ENCODE assay signal across 23 mouse cellular contexts in the genomic region with DNA sequence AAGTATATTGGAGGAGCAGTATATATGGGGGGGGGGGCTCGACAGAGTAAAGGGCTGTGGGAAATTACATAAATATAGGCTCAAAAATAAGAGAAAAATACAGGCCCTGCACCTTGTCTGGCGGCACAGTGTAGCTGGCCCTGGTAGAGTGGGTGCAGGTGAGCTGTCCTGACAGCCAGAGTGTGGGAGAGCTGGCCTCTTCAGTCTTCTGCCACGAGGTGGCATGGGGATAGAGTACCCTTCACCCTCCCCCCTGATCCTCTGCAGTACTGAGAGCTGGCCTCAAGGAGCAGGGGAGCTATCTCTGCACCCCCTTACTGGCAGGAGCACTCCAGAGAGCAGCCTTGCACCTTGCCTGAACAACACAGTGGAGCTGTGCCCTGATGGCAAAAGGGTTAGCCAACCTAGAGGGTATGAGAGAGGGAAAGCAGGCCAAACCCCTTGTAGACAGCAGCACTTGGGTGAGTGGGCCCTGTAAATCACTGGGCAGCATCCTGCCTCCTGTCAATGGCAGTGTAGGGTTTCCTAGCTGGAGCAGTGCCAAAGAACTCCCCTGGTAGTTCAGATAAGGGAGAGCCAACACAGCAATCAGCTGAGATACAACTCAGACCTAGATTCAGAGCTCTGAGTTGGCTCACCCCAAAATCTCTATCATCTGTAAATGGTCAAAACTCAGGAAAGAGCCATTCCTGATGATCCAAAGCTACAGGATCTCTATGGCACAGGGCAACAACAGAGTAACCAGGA. TPM values are rescaled to one million over a fixed set of nuclear protein-coding genes. Genes with fewer than 3 reads are reported as not detected.
DNase-seq lines count a peak whose midpoint lies in the region; ATAC-seq and TF ChIP-seq lines count a peak whose summit lies in the region.
"Had no signal": no experiment of that assay in that cellular context is flagged by ENCODE, and none has a peak within 500 bp of the region (broad histone marks: within the 10 kb centered on the region; RNA-seq: fewer than 3 reads in every experiment).

No protein-coding gene starts in this region.

- H3K4me1 ChIP-seq in embryonic facial prominence, embryonic 11.5 days (ENCODE audit: control insufficient read depth, insufficient read depth, low read length) = no peaks in the 10 kb centered on the region
- no peaks in the 10 kb centered on the region for H3K4me1 ChIP-seq in embryonic facial prominence, embryonic 10.5 days
- no peaks in the 10 kb centered on the region for H3K4me1 ChIP-seq in hindbrain, embryonic 14.5 days (replicated peaks; ENCODE audit: control insufficient read depth, insufficient read depth, low read length)
- no peaks in the 10 kb centered on the region for H3K4me1 ChIP-seq in hindbrain, embryonic 13.5 days (replicated peaks)
- no peaks in the 10 kb centered on the region for H3K4me1 ChIP-seq in midbrain, embryonic 14.5 days (ENCODE audit: control insufficient read depth, insufficient read depth, low read length)
- H3K4me1 ChIP-seq in midbrain, embryonic 16.5 days (ENCODE audit: control insufficient read depth, insufficient read depth, low read length) = no peaks in the 10 kb centered on the region
- H3K4me1 ChIP-seq in liver, postnatal 0 days (ENCODE audit: insufficient read depth) = no peaks in the 10 kb centered on the region
- H3K4me1 ChIP-seq: midbrain, embryonic 12.5 days; neural tube, embryonic 13.5 days had no signal

- H3K4me3 ChIP-seq in embryonic facial prominence, embryonic 11.5 days (ENCODE audit: low read depth, low read length) = no peak overlapping the region
- H3K4me3 ChIP-seq in embryonic facial prominence, embryonic 10.5 days = no peak overlapping the region
- no peak overlapping the region for H3K4me3 ChIP-seq in hindbrain, embryonic 14.5 days (replicated peaks; ENCODE audit: low read length)
- no peak overlapping the region for H3K4me3 ChIP-seq in hindbrain, embryonic 13.5 days
- H3K4me3 ChIP-seq in midbrain, embryonic 14.5 days (replicated peaks; ENCODE audit: low read depth, low read length) = no peak overlapping the region
- H3K4me3 ChIP-seq in midbrain, embryonic 16.5 days (ENCODE audit: low read depth, low read length) = no peak overlapping the region
- no peak overlapping the region for H3K4me3 ChIP-seq in liver, postnatal 0 days (ENCODE audit: low read depth, low read length)
- H3K4me3 ChIP-seq: midbrain, embryonic 12.5 days; neural tube, embryonic 13.5 days had no signal

- no peaks in the 10 kb centered on the region for H3K27me3 ChIP-seq in embryonic facial prominence, embryonic 11.5 days (ENCODE audit: control insufficient read depth, insufficient read depth, low read length)
- H3K27me3 ChIP-seq in embryonic facial prominence, embryonic 10.5 days (replicated peaks; ENCODE audit: low read depth, poor library complexity, severe bottlenecking) = no peaks in the 10 kb centered on the region
- H3K27me3 ChIP-seq in hindbrain, embryonic 14.5 days (ENCODE audit: control insufficient read depth, insufficient read depth, low read length) = no peaks in the 10 kb centered on the region
- H3K27me3 ChIP-seq in hindbrain, embryonic 13.5 days = no peaks in the 10 kb centered on the region
- no peaks in the 10 kb centered on the region for H3K27me3 ChIP-seq in midbrain, embryonic 14.5 days (ENCODE audit: control insufficient read depth, insufficient read depth, low read length)
- no peaks in the 10 kb centered on the region for H3K27me3 ChIP-seq in midbrain, embryonic 16.5 days (ENCODE audit: control insufficient read depth, insufficient read depth, low read depth, low read length)
- no peaks in the 10 kb centered on the region for H3K27me3 ChIP-seq in liver, postnatal 0 days (ENCODE audit: insufficient read depth, low read length)
- H3K27me3 ChIP-seq: midbrain, embryonic 12.5 days; neural tube, embryonic 13.5 days had no signal

- no peak for DNase-seq in embryonic facial prominence, embryonic 11.5 days (ENCODE audit: low spot score)
- DNase-seq in embryonic facial prominence, embryonic 10.5 days (ENCODE audit: low spot score) = no peak
- no peak for DNase-seq in hindbrain, embryonic 14.5 days (ENCODE audit: low spot score)
- no peak for DNase-seq in midbrain, embryonic 14.5 days
- DNase-seq in layer of hippocampus, postnatal 14 days (ENCODE audit: low spot score in 2 of 2) = no peak
- DNase-seq in liver, postnatal 0 days = no peak
- DNase-seq: adrenal gland, postnatal 36 days; cerebellum, adult 9-11 months; kidney, postnatal 4 days; layer of hippocampus, postnatal 36 days; lung, postnatal 36 days; right cerebral cortex, postnatal 25 days had no signal

- H3K27ac ChIP-seq in embryonic facial prominence, embryonic 11.5 days (replicated peaks; ENCODE audit: low read depth, low read length) = no peak overlapping the region
- H3K27ac ChIP-seq in embryonic facial prominence, embryonic 10.5 days (replicated peaks) = no peak overlapping the region
- H3K27ac ChIP-seq in hindbrain, embryonic 14.5 days = no peak overlapping the region
- no peak overlapping the region for H3K27ac ChIP-seq in hindbrain, embryonic 13.5 days
- no peak overlapping the region for H3K27ac ChIP-seq in midbrain, embryonic 14.5 days (replicated peaks; ENCODE audit: low read depth, low read length)
- no peak overlapping the region for H3K27ac ChIP-seq in midbrain, embryonic 16.5 days (ENCODE audit: low read length)
- H3K27ac ChIP-seq in liver, postnatal 0 days (ENCODE audit: low read depth) = no peak overlapping the region
- H3K27ac ChIP-seq: midbrain, embryonic 12.5 days; neural tube, embryonic 13.5 days had no signal

- no peaks in the 10 kb centered on the region for H3K9me3 ChIP-seq in embryonic facial prominence, embryonic 11.5 days (replicated peaks; ENCODE audit: control insufficient read depth, low read length)
- no peaks in the 10 kb centered on the region for H3K9me3 ChIP-seq in embryonic facial prominence, embryonic 10.5 days
- no peaks in the 10 kb centered on the region for H3K9me3 ChIP-seq in hindbrain, embryonic 14.5 days (ENCODE audit: control insufficient read depth, low read length)
- H3K9me3 ChIP-seq in hindbrain, embryonic 13.5 days = no peaks in the 10 kb centered on the region
- H3K9me3 ChIP-seq in midbrain, embryonic 14.5 days (ENCODE audit: control insufficient read depth, low read length) = no peaks in the 10 kb centered on the region
- no peaks in the 10 kb centered on the region for H3K9me3 ChIP-seq in midbrain, embryonic 16.5 days (replicated peaks; ENCODE audit: control insufficient read depth, low read length, poor library complexity, severe bottlenecking)
- H3K9me3 ChIP-seq in liver, postnatal 0 days (ENCODE audit: low read length) = no peaks in the 10 kb centered on the region
- H3K9me3 ChIP-seq: midbrain, embryonic 12.5 days; neural tube, embryonic 13.5 days had no signal

- 73% methylated on average over 3 of the region's 3 CpGs for WGBS in embryonic facial prominence, embryonic 11.5 days
- 63% methylated on average over 3 of the region's 3 CpGs for WGBS in embryonic facial prominence, embryonic 10.5 days
- 58% methylated on average over 3 of the region's 3 CpGs for WGBS in hindbrain, embryonic 14.5 days
- 62% methylated on average over 3 of the region's 3 CpGs for WGBS in hindbrain, embryonic 13.5 days
- 66% methylated on average over 3 of the region's 3 CpGs for WGBS in midbrain, embryonic 14.5 days
- WGBS in midbrain, embryonic 16.5 days = 62% methylated on average over 3 of the region's 3 CpGs
- 42% methylated on average over 3 of the region's 3 CpGs for WGBS in liver, postnatal 0 days (ENCODE audit: insufficient replicate concordance)

- H3K36me3 ChIP-seq in embryonic facial prominence, embryonic 11.5 days (replicated peaks; ENCODE audit: control insufficient read depth, insufficient read depth, low read depth, low read length) = no peaks in the 10 kb centered on the region
- H3K36me3 ChIP-seq in embryonic facial prominence, embryonic 10.5 days (replicated peaks) = no peaks in the 10 kb centered on the region
- H3K36me3 ChIP-seq in hindbrain, embryonic 14.5 days (replicated peaks; ENCODE audit: control insufficient read depth, insufficient read depth) = no peaks in the 10 kb centered on the region
- no peaks in the 10 kb centered on the region for H3K36me3 ChIP-seq in hindbrain, embryonic 13.5 days
- H3K36me3 ChIP-seq in midbrain, embryonic 14.5 days (ENCODE audit: control insufficient read depth, insufficient read depth, low read length) = no peaks in the 10 kb centered on the region
- H3K36me3 ChIP-seq in midbrain, embryonic 16.5 days (ENCODE audit: control insufficient read depth, insufficient read depth, low read length) = no peaks in the 10 kb centered on the region
- H3K36me3 ChIP-seq in liver, postnatal 0 days (replicated peaks; ENCODE audit: insufficient read depth, low read length) = no peaks in the 10 kb centered on the region
- H3K36me3 ChIP-seq: midbrain, embryonic 12.5 days; neural tube, embryonic 13.5 days had no signal

- H3K4me2 ChIP-seq in embryonic facial prominence, embryonic 11.5 days (ENCODE audit: low read depth, low read length) = no peak overlapping the region
- H3K4me2 ChIP-seq in hindbrain, embryonic 14.5 days (replicated peaks) = no peak overlapping the region
- no peak overlapping the region for H3K4me2 ChIP-seq in hindbrain, embryonic 13.5 days
- no peak overlapping the region for H3K4me2 ChIP-seq in midbrain, embryonic 14.5 days (ENCODE audit: low read length)
- no peak overlapping the region for H3K4me2 ChIP-seq in midbrain, embryonic 16.5 days (ENCODE audit: low read length)
- no peak overlapping the region for H3K4me2 ChIP-seq in liver, postnatal 0 days (ENCODE audit: low read depth, low read length)
- H3K4me2 ChIP-seq: midbrain, embryonic 12.5 days; neural tube, embryonic 13.5 days had no signal

- TF ChIP-seq CTCF in liver, postnatal 0 days (IDR thresholded peaks at IDR 0.05; ENCODE audit: low read depth) = no peak

- H3K9ac ChIP-seq in embryonic facial prominence, embryonic 11.5 days (replicated peaks; ENCODE audit: low read length) = no peak overlapping the region
- H3K9ac ChIP-seq in hindbrain, embryonic 14.5 days = no peak overlapping the region
- H3K9ac ChIP-seq in hindbrain, embryonic 13.5 days = no peak overlapping the region
- H3K9ac ChIP-seq in midbrain, embryonic 14.5 days (replicated peaks; ENCODE audit: low read length) = no peak overlapping the region
- H3K9ac ChIP-seq in midbrain, embryonic 16.5 days (ENCODE audit: low read depth, low read length) = no peak overlapping the region
- H3K9ac ChIP-seq in liver, postnatal 0 days (replicated peaks) = no peak overlapping the region
- H3K9ac ChIP-seq: midbrain, embryonic 12.5 days; neural tube, embryonic 13.5 days had no signal

- TF ChIP-seq EP300 in liver, postnatal 0 days (IDR thresholded peaks at IDR 0.05; ENCODE audit: low read depth) = no peak

- ATAC-seq in embryonic facial prominence, embryonic 11.5 days (replicated peaks; ENCODE audit: insufficient number of reproducible peaks, low FRiP score, low TSS enrichment, low read depth) = 0 out of 2 replicates have a peak, but pooled peaks have one; percentile 67
- peak; percentile 71; the same call in 1 of the 2 replicates for ATAC-seq in hindbrain, embryonic 14.5 days (ENCODE audit: low FRiP score)
- no peak for ATAC-seq in hindbrain, embryonic 13.5 days (ENCODE audit: low FRiP score)
- ATAC-seq in midbrain, embryonic 14.5 days (ENCODE audit: low FRiP score, low TSS enrichment) = peak; percentile 51
- no peak for ATAC-seq in midbrain, embryonic 16.5 days
- ATAC-seq in liver, postnatal 0 days = no peak; the same call in 1 of the 2 replicates
- ATAC-seq: activated CD4-positive, CD25-positive, alpha-beta regulatory T cell, adult 4 months had no signal

RNA-seq across cellular contexts. Expression of a gene that starts 3.4 kb away (rescaled TPM):
- not detected in 2 replicates for polyA plus RNA-seq in embryonic facial prominence, embryonic 11.5 days (2014; fragmentation: Nextera tagmentation; extraction: Ambion mirVana)
- not detected in 2 replicates for polyA plus RNA-seq in embryonic facial prominence, embryonic 10.5 days (2016; fragmentation: Nextera tagmentation; extraction: Ambion mirVana)
- polyA plus RNA-seq in hindbrain, embryonic 14.5 days (2014; fragmentation: Nextera tagmentation; extraction: Ambion mirVana) = not detected in 2 replicates
- not detected in 2 replicates for polyA plus RNA-seq in hindbrain, embryonic 13.5 days (2015; fragmentation: Nextera tagmentation; extraction: Ambion mirVana)
- polyA plus RNA-seq in midbrain, embryonic 14.5 days (2014; fragmentation: Nextera tagmentation; extraction: Ambion mirVana) = not detected in 2 replicates
- not detected in 2 replicates for polyA plus RNA-seq in midbrain, embryonic 16.5 days (2015; fragmentation: Nextera tagmentation; extraction: Ambion mirVana)
- not detected for total RNA-seq in layer of hippocampus, postnatal 14 days (2021)
- not detected in 2 replicates for polyA plus RNA-seq in liver, postnatal 0 days (2015; fragmentation: Nextera tagmentation; extraction: Ambion mirVana)
- total RNA-seq: adrenal gland, postnatal 36 days; gastrocnemius, postnatal 4 days; layer of hippocampus, postnatal 36 days; left cerebral cortex, postnatal 36 days had no signal
- polyA plus RNA-seq: activated CD4-positive, CD25-positive, alpha-beta regulatory T cell, adult 4 months; heart, embryonic 16.5 days; intestine, embryonic 14.5 days; liver, embryonic 16.5 days; midbrain, embryonic 12.5 days; neural tube, embryonic 13.5 days; thymus, postnatal 0 days had no signal

RNA-seq across cellular contexts. Expression of a gene that starts 13.3 kb away (rescaled TPM):
- polyA plus RNA-seq in embryonic facial prominence, embryonic 11.5 days (2014; fragmentation: Nextera tagmentation; extraction: Ambion mirVana) = not detected in 2 replicates
- not detected in 2 replicates for polyA plus RNA-seq in embryonic facial prominence, embryonic 10.5 days (2016; fragmentation: Nextera tagmentation; extraction: Ambion mirVana)
- polyA plus RNA-seq in hindbrain, embryonic 14.5 days (2014; fragmentation: Nextera tagmentation; extraction: Ambion mirVana) = not detected in 2 replicates
- polyA plus RNA-seq in hindbrain, embryonic 13.5 days (2015; fragmentation: Nextera tagmentation; extraction: Ambion mirVana) = not detected in 2 replicates
- not detected in 2 replicates for polyA plus RNA-seq in midbrain, embryonic 14.5 days (2014; fragmentation: Nextera tagmentation; extraction: Ambion mirVana)
- not detected in 2 replicates for polyA plus RNA-seq in midbrain, embryonic 16.5 days (2015; fragmentation: Nextera tagmentation; extraction: Ambion mirVana)
- total RNA-seq in layer of hippocampus, postnatal 14 days (2021) = not detected
- not detected in 2 replicates for polyA plus RNA-seq in liver, postnatal 0 days (2015; fragmentation: Nextera tagmentation; extraction: Ambion mirVana)
- total RNA-seq: adrenal gland, postnatal 36 days; gastrocnemius, postnatal 4 days; layer of hippocampus, postnatal 36 days; left cerebral cortex, postnatal 36 days had no signal
- polyA plus RNA-seq: activated CD4-positive, CD25-positive, alpha-beta regulatory T cell, adult 4 months; heart, embryonic 16.5 days; intestine, embryonic 14.5 days; liver, embryonic 16.5 days; midbrain, embryonic 12.5 days; neural tube, embryonic 13.5 days; thymus, postnatal 0 days had no signal

RNA-seq across cellular contexts. Expression of a gene that starts 13.4 kb away (rescaled TPM):
- polyA plus RNA-seq in embryonic facial prominence, embryonic 11.5 days (2014; fragmentation: Nextera tagmentation; extraction: Ambion mirVana) = not detected in 2 replicates
- polyA plus RNA-seq in embryonic facial prominence, embryonic 10.5 days (2016; fragmentation: Nextera tagmentation; extraction: Ambion mirVana) = not detected in 2 replicates
- not detected in 2 replicates for polyA plus RNA-seq in hindbrain, embryonic 14.5 days (2014; fragmentation: Nextera tagmentation; extraction: Ambion mirVana)
- polyA plus RNA-seq in hindbrain, embryonic 13.5 days (2015; fragmentation: Nextera tagmentation; extraction: Ambion mirVana) = not detected in 2 replicates
- polyA plus RNA-seq in midbrain, embryonic 14.5 days (2014; fragmentation: Nextera tagmentation; extraction: Ambion mirVana) = not detected in 2 replicates
- not detected in 2 replicates for polyA plus RNA-seq in midbrain, embryonic 16.5 days (2015; fragmentation: Nextera tagmentation; extraction: Ambion mirVana)
- not detected for total RNA-seq in layer of hippocampus, postnatal 14 days (2021)
- not detected in 2 replicates for polyA plus RNA-seq in liver, postnatal 0 days (2015; fragmentation: Nextera tagmentation; extraction: Ambion mirVana)
- total RNA-seq: adrenal gland, postnatal 36 days; gastrocnemius, postnatal 4 days; layer of hippocampus, postnatal 36 days; left cerebral cortex, postnatal 36 days had no signal
- polyA plus RNA-seq: activated CD4-positive, CD25-positive, alpha-beta regulatory T cell, adult 4 months; heart, embryonic 16.5 days; intestine, embryonic 14.5 days; liver, embryonic 16.5 days; midbrain, embryonic 12.5 days; neural tube, embryonic 13.5 days; thymus, postnatal 0 days had no signal

RNA-seq across cellular contexts. Expression of a gene that starts 19.7 kb away (rescaled TPM):
- not detected in 2 replicates for polyA plus RNA-seq in embryonic facial prominence, embryonic 11.5 days (2014; fragmentation: Nextera tagmentation; extraction: Ambion mirVana)
- polyA plus RNA-seq in embryonic facial prominence, embryonic 10.5 days (2016; fragmentation: Nextera tagmentation; extraction: Ambion mirVana) = not detected in 2 replicates
- not detected in 2 replicates for polyA plus RNA-seq in hindbrain, embryonic 14.5 days (2014; fragmentation: Nextera tagmentation; extraction: Ambion mirVana)
- polyA plus RNA-seq in hindbrain, embryonic 13.5 days (2015; fragmentation: Nextera tagmentation; extraction: Ambion mirVana) = not detected in 2 replicates
- not detected in 2 replicates for polyA plus RNA-seq in midbrain, embryonic 14.5 days (2014; fragmentation: Nextera tagmentation; extraction: Ambion mirVana)
- polyA plus RNA-seq in midbrain, embryonic 16.5 days (2015; fragmentation: Nextera tagmentation; extraction: Ambion mirVana) = not detected in 2 replicates
- total RNA-seq in layer of hippocampus, postnatal 14 days (2021) = not detected
- not detected in 2 replicates for polyA plus RNA-seq in liver, postnatal 0 days (2015; fragmentation: Nextera tagmentation; extraction: Ambion mirVana)
- total RNA-seq: adrenal gland, postnatal 36 days; gastrocnemius, postnatal 4 days; layer of hippocampus, postnatal 36 days; left cerebral cortex, postnatal 36 days had no signal
- polyA plus RNA-seq: activated CD4-positive, CD25-positive, alpha-beta regulatory T cell, adult 4 months; heart, embryonic 16.5 days; intestine, embryonic 14.5 days; liver, embryonic 16.5 days; midbrain, embryonic 12.5 days; neural tube, embryonic 13.5 days had no signal

RNA-seq across cellular contexts. Expression of a gene that starts 57.3 kb away (rescaled TPM):
- polyA plus RNA-seq in embryonic facial prominence, embryonic 11.5 days (2014; fragmentation: Nextera tagmentation; extraction: Ambion mirVana) = 0.22 TPM in 1 of 2 replicates, not detected in the other
- polyA plus RNA-seq in embryonic facial prominence, embryonic 10.5 days (2016; fragmentation: Nextera tagmentation; extraction: Ambion mirVana) = 3.0 and 3.1 TPM in 2 replicates
- polyA plus RNA-seq in hindbrain, embryonic 14.5 days (2014; fragmentation: Nextera tagmentation; extraction: Ambion mirVana) = not detected in 2 replicates
- not detected in 2 replicates for polyA plus RNA-seq in hindbrain, embryonic 13.5 days (2015; fragmentation: Nextera tagmentation; extraction: Ambion mirVana)
- polyA plus RNA-seq in midbrain, embryonic 14.5 days (2014; fragmentation: Nextera tagmentation; extraction: Ambion mirVana) = not detected in 2 replicates
- not detected in 2 replicates for polyA plus RNA-seq in midbrain, embryonic 16.5 days (2015; fragmentation: Nextera tagmentation; extraction: Ambion mirVana)
- not detected for total RNA-seq in layer of hippocampus, postnatal 14 days (2021)
- polyA plus RNA-seq in liver, postnatal 0 days (2015; fragmentation: Nextera tagmentation; extraction: Ambion mirVana) = not detected in 2 replicates
- total RNA-seq: adrenal gland, postnatal 36 days; gastrocnemius, postnatal 4 days; layer of hippocampus, postnatal 36 days; left cerebral cortex, postnatal 36 days had no signal
- polyA plus RNA-seq: activated CD4-positive, CD25-positive, alpha-beta regulatory T cell, adult 4 months; heart, embryonic 16.5 days; liver, embryonic 16.5 days; midbrain, embryonic 12.5 days; neural tube, embryonic 13.5 days had no signal

Comparison
In these comparisons a context has a peak if more than half of its experiments do, and no peak if none do; other contexts are left out.
1. ATAC-seq: peak in embryonic facial prominence, embryonic 11.5 days (single experiment), hindbrain, embryonic 14.5 days (single experiment) and midbrain, embryonic 14.5 days (single experiment); none in hindbrain, embryonic 13.5 days (single experiment), midbrain, embryonic 16.5 days (single experiment) and liver, postnatal 0 days (single experiment).